Mouse (Mus musculus) neural tube, embryonic 10.5 days (tissue): ENCODE measurements around the gene Smc1a.
A peak's percentile ranks its signal among the peaks of the same experiment; 100 is the strongest.

Experiments
- DNase-seq: peaks from one replicate; pipeline ENCODE4 v3.0.0-alpha.2; 2017; ENCODE audit warnings: low spot score; ENCODE audit errors: extremely low spot score

The Smc1a gene

DNA sequence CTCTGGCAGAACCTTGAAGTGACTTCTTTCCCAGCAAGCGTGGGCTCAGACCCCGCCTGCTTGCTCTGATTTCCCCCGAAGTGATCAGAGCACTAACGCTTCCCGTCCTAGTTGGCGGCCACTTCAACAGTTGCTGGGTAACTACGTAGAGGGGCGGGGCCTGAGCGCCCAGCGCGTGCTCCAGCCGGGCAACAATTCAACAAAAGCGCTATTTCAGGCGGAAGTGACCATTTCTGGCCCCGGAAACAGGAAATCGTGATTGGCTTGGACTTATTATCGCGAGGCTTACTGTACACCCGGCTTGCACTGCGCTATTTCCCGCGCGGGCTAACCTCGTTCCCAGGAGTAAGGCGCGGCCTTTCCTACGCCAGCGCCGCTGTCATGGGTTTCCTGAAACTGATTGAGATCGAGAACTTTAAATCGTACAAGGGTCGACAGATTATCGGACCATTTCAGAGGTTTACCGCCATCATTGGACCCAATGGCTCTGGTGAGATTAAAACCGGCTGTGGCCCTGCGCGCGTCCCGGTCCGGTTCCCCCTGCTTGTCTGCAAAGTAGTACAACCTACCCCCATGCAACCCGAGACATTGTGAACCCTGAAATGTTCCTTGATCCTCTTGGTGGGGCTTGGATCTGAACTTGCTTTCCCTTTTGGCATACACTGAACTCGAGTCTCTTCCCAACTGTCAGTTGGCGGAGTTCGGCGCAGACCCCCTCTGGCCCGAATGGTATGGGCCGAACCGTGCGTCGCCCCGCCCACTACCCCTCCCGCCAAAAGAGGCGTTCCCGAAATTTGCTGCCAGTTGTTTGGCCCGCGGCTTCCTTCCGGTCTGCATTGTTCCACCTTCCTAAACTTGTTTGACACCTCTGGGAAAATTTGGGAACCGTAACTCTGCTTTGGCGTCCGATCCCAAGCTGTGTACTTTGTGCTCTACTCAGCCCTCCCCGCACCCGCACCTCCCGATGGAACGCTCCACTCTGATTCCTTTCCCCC lies at the start of gene Smc1a, which contains the start of gene Ribc1:
Smc1a (plus strand) TSS at position 278 of the 995 bp plus-strand sequence.
Ribc1 (minus strand) TSS at position 145 of the 995 bp plus-strand sequence.
- peak; percentile 79 for DNase-seq

DNA sequence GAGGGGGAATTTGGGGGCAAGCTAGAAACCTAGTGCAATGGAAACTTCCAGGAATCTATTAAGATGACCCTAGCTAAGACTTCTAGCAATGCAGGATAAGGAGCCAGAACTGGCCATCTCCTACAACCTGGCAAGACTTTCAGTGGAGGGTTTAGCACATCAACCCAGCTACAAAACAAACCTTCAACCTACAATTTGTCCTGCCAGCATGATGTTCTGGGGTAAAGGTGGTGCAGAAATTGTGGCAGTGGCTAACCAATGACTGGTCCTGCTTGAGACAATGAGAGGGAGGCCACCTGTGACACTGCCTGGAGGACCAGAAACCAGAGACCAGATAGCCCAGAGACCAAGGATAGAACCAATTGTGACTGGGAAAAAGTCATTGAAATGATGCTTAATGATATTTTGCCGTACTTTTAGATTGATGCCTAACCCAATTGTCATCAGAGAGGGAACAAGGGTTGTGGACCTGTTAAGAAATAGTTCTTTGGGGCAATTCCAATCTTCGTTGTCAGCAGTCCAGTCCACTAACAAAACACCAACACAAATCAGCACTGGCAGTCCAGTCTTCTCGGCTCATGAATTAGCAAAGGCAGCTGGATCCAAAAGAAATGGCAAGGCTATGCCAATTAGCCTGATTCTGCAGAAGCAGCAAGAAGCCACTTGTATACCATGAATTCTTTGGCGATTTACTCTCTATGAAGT lies 17.1 kb upstream of the Smc1a start:
- DNase-seq, result no peak

DNA sequence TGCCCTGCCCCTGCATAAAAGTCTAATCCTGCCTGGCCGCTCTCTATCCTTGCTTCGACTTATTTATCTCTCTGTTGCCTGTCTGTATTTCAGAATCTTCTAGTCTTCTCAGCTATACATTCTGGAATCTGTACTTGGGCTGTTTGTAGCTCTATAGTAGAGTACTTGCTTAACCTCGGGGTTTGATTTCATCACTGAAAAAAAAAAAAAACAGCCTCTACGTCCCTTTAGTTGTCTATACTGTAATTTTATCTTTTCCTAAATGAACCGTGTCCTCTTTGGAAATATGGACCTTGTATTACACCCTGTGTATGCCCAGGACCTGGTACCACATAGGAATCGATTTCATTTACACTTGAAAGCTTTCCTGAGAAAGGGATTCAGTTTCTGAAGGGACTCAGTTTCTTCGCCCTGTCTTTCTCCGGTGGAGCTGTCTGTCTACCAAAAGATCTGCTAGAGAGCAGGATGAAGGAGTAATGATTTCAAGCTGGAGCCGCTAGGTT lies 15.0 kb upstream of the Smc1a start:
- DNase-seq, result no peak

- peak; percentile 68 for DNase-seq
Observed at GRCm38 (mm10) chrX:152001737-152002710, 14.2 kb upstream of the Smc1a start, which contains the start of gene Hsd17b10. Gene Hsd17b10, plus strand, starts transcription at chrX:152001845.

GRCm38 (mm10) chrX:152002865-152003264 lies 13.4 kb upstream of the Smc1a start:
- DNase-seq, result no peak

DNA sequence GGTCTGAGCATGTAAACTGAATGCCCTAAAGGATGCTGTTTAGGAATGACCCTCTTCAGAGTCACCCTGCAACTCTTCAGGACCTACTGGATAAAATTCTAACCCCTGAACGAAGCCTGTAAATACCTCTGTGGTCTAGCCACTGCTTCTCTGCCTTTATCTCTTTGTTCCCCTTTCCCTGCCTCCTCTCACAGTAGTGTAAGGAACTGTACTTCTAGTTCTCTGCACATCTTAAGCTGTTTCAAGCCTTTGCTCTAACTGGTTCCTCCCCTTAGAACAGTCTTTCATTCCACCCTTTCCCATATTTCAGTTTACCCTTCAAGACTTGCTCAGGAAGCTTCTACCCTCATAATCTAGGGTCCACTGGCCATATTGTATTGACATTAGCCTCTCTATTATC lies 8.4 kb upstream of the Smc1a start:
- no peak for DNase-seq

GRCm38 (mm10) chrX:152015752-152016150 lies 477 bp upstream of the Smc1a start:
- no peak for DNase-seq

DNA sequence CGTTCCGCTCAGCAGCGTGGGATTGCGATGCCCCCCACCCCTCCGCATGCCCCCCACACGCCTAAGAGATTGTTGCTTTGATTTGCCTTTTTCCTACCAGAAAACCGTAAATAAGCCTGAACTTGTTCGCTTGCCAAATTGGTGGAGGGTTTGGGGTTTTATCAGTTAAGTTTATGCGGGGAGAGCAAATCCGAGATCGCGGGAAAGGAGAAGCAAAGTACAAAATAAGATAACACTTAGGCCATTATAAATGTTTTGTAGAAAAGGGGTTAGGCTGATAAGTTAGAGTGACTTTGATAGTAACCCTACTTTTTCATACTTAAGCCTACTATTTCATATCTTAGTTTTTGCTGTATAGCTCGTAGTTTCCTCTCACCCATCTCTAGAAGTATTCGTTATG lies 958 bp downstream of the Smc1a start:
- DNase-seq, result no peak

DNA sequence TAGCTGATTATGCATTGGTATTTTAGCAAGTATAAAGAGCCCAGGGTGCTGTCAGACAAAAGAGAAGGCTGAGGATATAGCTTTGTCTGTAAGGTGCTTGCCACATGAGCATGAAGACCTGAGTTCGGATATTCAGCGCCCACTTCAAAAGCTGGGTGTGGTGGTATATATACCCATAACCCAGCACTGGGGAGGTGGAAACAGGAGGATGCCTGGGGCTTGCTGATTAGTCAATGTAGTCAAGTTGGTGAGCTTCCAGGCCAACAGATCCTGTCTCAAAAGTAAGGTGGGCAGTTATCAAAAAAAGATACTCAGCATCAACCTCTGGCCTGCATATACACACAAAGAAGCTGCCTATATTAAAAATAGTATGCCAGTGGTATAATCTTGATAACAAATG lies 3.1 kb downstream of the Smc1a start:
- DNase-seq, result no peak

GRCm38 (mm10) chrX:152039865-152040264 lies 23.6 kb downstream of the Smc1a start:
- no peak for DNase-seq

- no peak for DNase-seq
Observed at GRCm38 (mm10) chrX:152047230-152047629, 31.0 kb downstream of the Smc1a start.

GRCm38 (mm10) chrX:152052546-152052945 lies 36.3 kb downstream of the Smc1a start:
- DNase-seq, result no peak

DNA sequence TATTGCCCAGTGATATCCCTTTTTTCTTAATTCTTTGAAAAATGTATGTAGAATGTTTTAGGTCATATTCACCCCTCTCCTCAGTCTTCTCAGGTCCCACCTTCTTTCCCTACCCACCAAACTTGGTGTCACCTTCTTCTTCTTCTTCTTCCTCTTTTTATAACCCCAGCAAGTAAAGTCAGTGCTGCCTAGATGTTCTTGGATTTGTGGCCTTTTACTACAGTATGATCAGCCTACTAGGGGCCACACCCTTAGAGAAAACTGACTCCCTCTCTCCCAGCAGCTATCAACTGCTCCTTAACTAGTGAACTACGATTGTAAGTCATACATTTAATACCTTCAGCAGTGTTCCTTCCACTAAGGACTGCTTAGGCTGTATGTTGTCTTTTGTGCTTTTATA lies 37.9 kb downstream of the Smc1a start:
- DNase-seq, result no peak

- no peak for DNase-seq
Observed at GRCm38 (mm10) chrX:152065674-152066073, 49.4 kb downstream of the Smc1a start.

DNA sequence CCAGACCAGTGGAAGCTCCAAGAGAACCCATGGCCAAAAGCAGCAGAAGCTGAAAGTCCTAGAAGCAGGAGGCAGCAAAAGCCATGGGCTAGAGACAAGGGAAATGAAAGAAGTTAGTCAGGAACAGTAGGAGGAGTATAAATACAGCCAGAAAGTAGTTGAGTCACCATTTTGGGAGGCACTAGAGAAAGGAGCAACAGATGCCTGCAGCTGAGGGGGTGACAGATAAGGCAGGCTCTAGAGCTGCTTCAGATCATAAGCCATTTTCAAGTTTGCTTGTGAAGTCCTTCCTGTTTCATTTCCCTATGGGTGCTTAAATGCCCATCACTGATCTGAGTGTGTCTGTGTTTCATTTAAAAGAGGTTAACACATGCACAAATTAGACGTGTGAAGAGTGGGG lies 51.6 kb downstream of the Smc1a start:
- no peak for DNase-seq

DNA sequence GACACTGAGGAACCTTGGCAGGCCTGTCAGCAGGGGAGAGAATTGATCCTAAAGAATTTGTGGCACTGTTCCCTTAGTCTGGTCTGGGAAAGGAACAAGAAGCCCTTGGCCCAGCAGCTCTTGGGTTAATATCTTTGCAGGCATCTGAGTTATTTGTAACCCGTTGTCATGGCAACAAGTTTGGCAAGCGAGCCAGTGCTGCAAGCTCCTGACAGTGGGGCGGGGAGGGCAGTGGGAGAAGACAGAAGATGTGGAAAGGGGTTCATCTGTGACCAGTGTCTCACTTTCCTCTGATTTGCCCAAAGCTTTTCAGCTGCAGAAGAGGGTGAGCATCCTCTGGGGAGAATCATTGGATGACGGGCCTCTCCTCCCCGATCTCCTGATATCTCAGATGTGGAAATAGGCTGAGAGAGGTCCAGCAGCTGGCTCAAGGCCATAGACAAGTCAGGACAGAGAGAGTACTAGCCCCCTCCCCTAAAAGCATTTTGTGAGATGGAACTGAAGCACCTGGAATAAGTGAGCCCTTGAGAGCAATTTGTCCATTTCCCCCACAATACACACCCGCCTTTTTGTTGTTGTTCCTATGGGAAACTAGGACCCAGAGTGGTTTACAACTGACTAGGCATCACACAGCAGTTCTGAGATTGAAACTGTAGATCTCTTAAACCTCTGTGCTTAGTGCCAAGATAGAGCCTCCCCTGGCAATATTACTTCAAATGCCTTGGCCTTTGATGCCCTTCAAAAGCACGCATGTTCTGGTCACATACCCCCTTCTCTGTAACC lies 73.8 kb downstream of the Smc1a start:
- peak; percentile 22 for DNase-seq

- no peak for DNase-seq
Observed at GRCm38 (mm10) chrX:152097572-152097971, 81.3 kb downstream of the Smc1a start.
